Mouse (Mus musculus) E14TG2a.4 (cell line): ENCODE results near the gene Gas7.

Experiments
- H3K27me3 ChIP-seq: 2 replicates; pipeline ENCODE4 v1.6.1; 2014; ENCODE audit warnings: low read length, control low read depth; ENCODE audit not compliant: insufficient read depth
- H3K36me3 ChIP-seq: 2 replicates; pipeline ENCODE4 v1.6.1; 2014; ENCODE audit warnings: low read length, control low read depth; ENCODE audit not compliant: insufficient read depth
- H3K4me1 ChIP-seq: replicated peaks from 2 replicates; pipeline ENCODE4 v1.6.1; 2014; ENCODE audit warnings: low read depth, low read length, control low read depth
- H3K4me3 ChIP-seq: replicated peaks from 2 replicates; pipeline ENCODE4 v1.5.1; 2014; ENCODE audit warnings: mild to moderate bottlenecking, low read length
- H3K9me3 ChIP-seq: 2 replicates; pipeline ENCODE4 v1.6.1; 2014; ENCODE audit warnings: low read length, control low read depth
- CTCF ChIP-seq: conservative IDR thresholded peaks from 2 replicates; pipeline ENCODE4 v1.5.1; 2014; ENCODE audit warnings: low read length
- NANOG ChIP-seq: IDR thresholded peaks from 2 replicates; pipeline ENCODE4 v1.6.1; 2014; ENCODE audit warnings: borderline replicate concordance, low read length, mixed read lengths
- POU5F1 ChIP-seq: IDR thresholded peaks from 2 replicates; pipeline ENCODE4 v1.6.1; 2014; ENCODE audit warnings: low read length, borderline replicate concordance

Gas7 gene

GRCm38 (mm10) chr11:67734597-67734996, 279.4 kb downstream of the Gas7 start:
- Histone ChIP-seq H3K4me1 (no peaks in the 10 kb centered on the region), H3K27me3 (no peaks in the 10 kb centered on the region), H3K4me3 (no peak overlapping the region), H3K36me3 (no peaks in the 10 kb centered on the region), H3K9me3 (no peaks in the 10 kb centered on the region)
- TF ChIP-seq POU5F1 = no peak
- no peak for TF ChIP-seq NANOG
- no peak for TF ChIP-seq CTCF

GRCm38 (mm10) chr11:67738345-67738744, 283.1 kb downstream of the Gas7 start:
- no peaks in the 10 kb centered on the region for H3K9me3 ChIP-seq
- no peak overlapping the region for H3K4me3 ChIP-seq
- no peaks in the 10 kb centered on the region for H3K27me3 ChIP-seq
- H3K36me3 ChIP-seq = no peaks in the 10 kb centered on the region
- no peaks in the 10 kb centered on the region for H3K4me1 ChIP-seq
- TF ChIP-seq CTCF (no peak), POU5F1 (no peak), NANOG (no peak)
